ENCODE assay signal across 19 mouse cellular contexts in genomic region chr5:131334536-131334935, GRCm38 (mm10). TPM values are rescaled to one million over a fixed set of nuclear protein-coding genes. Genes with fewer than 3 reads are reported as not detected.
DNase-seq lines count a peak whose midpoint lies in the region.
"Had no signal": no experiment of that assay in that cellular context is flagged by ENCODE, and none has a peak within 500 bp of the region (broad histone marks: within the 10 kb centered on the region; RNA-seq: fewer than 3 reads in every experiment).

No protein-coding gene starts in this region.

- intact Hi-C loops in left cerebral cortex, postnatal 14 days (cut with DNase I), result no loop called here
- intact Hi-C loops in left cerebral cortex, postnatal 10 days (cut with DNase I), result no loop called here

- DNase-seq in left cerebral cortex, postnatal 14 days (ENCODE audit: low spot score in 2 of 2), result peak; percentile 7 to 23
- no peak for DNase-seq in left cerebral cortex, postnatal 10 days (ENCODE audit: extremely low spot score in 1 of 2, low spot score in 2 of 2)
- peak; percentile 84 for DNase-seq in Muller cell, postnatal 12 days (ENCODE audit: inconsistent ontology term)
- peak; percentile 67 for DNase-seq in brain, adult 2 months (ENCODE audit: low read depth, low spot score)
- peak; percentile 6 to 14 for DNase-seq in layer of hippocampus, postnatal 36 days
- DNase-seq in cerebellum, adult 11 months, result no peak
- DNase-seq in heart, adult 9 months (ENCODE audit: low spot score in 2 of 2), result no peak
- DNase-seq: adrenal gland, postnatal 14 days; cerebellum, postnatal 10 days; gastrocnemius, postnatal 25 days; heart, adult 2 months; heart, postnatal 36 days; kidney, adult 11 months; kidney, postnatal 4 days; lung, embryonic 14.5 days; thymus, adult 2 months; thymus, postnatal 4 days had no signal

RNA-seq across cellular contexts. Expression of gene Galnt17, which starts 26.2 kb away (rescaled TPM):
- 10 to 100 TPM; 34.2 to 37.6 TPM for total RNA-seq in left cerebral cortex, postnatal 14 days (2021)
- 10 to 100 TPM; 29.6 to 30.7 TPM for total RNA-seq in left cerebral cortex, postnatal 10 days (2021)
- total RNA-seq in layer of hippocampus, postnatal 36 days (2021), result 100 to 1,000 TPM; 120 to 127 TPM
- total RNA-seq: megakaryocyte, adult 5-6 weeks; MEL had no signal

Comparison
In these comparisons a context has a peak if more than half of its experiments do, and no peak if none do; other contexts are left out.
1. DNase-seq: peak in left cerebral cortex, postnatal 14 days (2 of 2), Muller cell, postnatal 12 days (single experiment), brain, adult 2 months (single experiment) and layer of hippocampus, postnatal 36 days (2 of 2); none in left cerebral cortex, postnatal 10 days (0 of 2), cerebellum, adult 11 months (single experiment) and heart, adult 9 months (0 of 2).